Mouse (Mus musculus): ENCODE data around the gene Kif9. TPM values are rescaled to one million over a fixed set of nuclear protein-coding genes. Genes with fewer than 3 reads are reported as not detected.

Gene Kif9
- total and polyA plus RNA-seq, 3 experiments, result 0.54 to 0.72 TPM; not detected in 1

GRCm38 (mm10) chr9:110531914-110532489, 55.2 kb downstream of the Kif9 start:
- DNase-seq (ENCODE audit: low read depth, low spot score), result peak; percentile 94
- Histone ChIP-seq H3K4me3 (ENCODE audit: control insufficient read depth in 1 of 2, insufficient read depth in 1 of 2, low read depth in 2 of 2, low read length in 2 of 2) (peak overlapping the region; percentile 64 to 82), H3K36me3 (ENCODE audit: control insufficient read depth in 1 of 2, insufficient read depth in 2 of 2, low read length in 2 of 2) (peaks cover 4 to 46% of the 10 kb centered on the region in 2 experiments), H3K79me2 (ENCODE audit: control insufficient read depth, insufficient read depth, low read length, poor library complexity) (peaks cover 49% of the 10 kb centered on the region), H3K27me3 (ENCODE audit: control insufficient read depth in 1 of 2, insufficient read depth in 2 of 2, low read length in 2 of 2) (no peaks in the 10 kb centered on the region), H3K9me3 (replicated peaks; ENCODE audit: insufficient read depth, low read length) (no peaks in the 10 kb centered on the region), H3K27ac (ENCODE audit: control insufficient read depth, low read depth, low read length) (peak overlapping the region; percentile 57), H3K4me1 (ENCODE audit: control insufficient read depth in 1 of 2, insufficient read depth in 2 of 2, low read length in 2 of 2) (peaks cover 12 to 22% of the 10 kb centered on the region in 2 experiments), H3K9ac (ENCODE audit: control insufficient read depth, low read depth, low read length, poor library complexity, severe bottlenecking) (peak overlapping the region; percentile 79)
- TF ChIP-seq MYC (IDR thresholded peaks at IDR 0.05; ENCODE audit: low read depth, low read length), result no peak
- TF ChIP-seq CTCF (IDR thresholded peaks at IDR 0.05 in 2 of 3, conservative IDR thresholded peaks at IDR 0.05 in 1 of 3; ENCODE audit: control insufficient read depth in 1 of 3, insufficient read depth in 1 of 3, low read depth in 2 of 3, low read length in 3 of 3, poor library complexity in 1 of 3, severe bottlenecking in 1 of 3), result peak in 2 of 3 experiments; percentile 53 to 75; a peak in 5 of 6 replicates
- no peak for TF ChIP-seq RCOR1 (IDR thresholded peaks at IDR 0.05; ENCODE audit: low read depth, low read length)
- TF ChIP-seq TCF12 (IDR thresholded peaks at IDR 0.05; ENCODE audit: low read depth, low read length), result no peak
- no peak for TF ChIP-seq JUND (IDR thresholded peaks at IDR 0.05; ENCODE audit: low read depth, low read length)
- TF ChIP-seq SIN3A (IDR thresholded peaks at IDR 0.05; ENCODE audit: low read length), result peak; percentile 64
- peak; percentile 35; the same call in 1 of the 2 replicates for TF ChIP-seq SMC3 (IDR thresholded peaks at IDR 0.05; ENCODE audit: low read depth, low read length)
- TF ChIP-seq GABPA (IDR thresholded peaks at IDR 0.05; ENCODE audit: low read depth, low read length), result no peak
- TF ChIP-seq ETS1 (IDR thresholded peaks at IDR 0.05; ENCODE audit: low read depth, low read length), result no peak
- TF ChIP-seq CHD1 (IDR thresholded peaks at IDR 0.05; ENCODE audit: low read depth, low read length), result no peak
- TF ChIP-seq E2F4 (IDR thresholded peaks at IDR 0.05; ENCODE audit: borderline replicate concordance, low read depth, low read length), result no peak
- TF ChIP-seq ZC3H11A (IDR thresholded peaks at IDR 0.05; ENCODE audit: low read depth, low read length), result no peak
- TF ChIP-seq GATA1 (IDR thresholded peaks at IDR 0.05; ENCODE audit: low read depth, low read length), result no peak
- TF ChIP-seq TBP (IDR thresholded peaks at IDR 0.05; ENCODE audit: low read depth, low read length), result no peak
- no peak for TF ChIP-seq ZNF384 (IDR thresholded peaks at IDR 0.05; ENCODE audit: low read depth, low read length)
- TF ChIP-seq MEF2A (IDR thresholded peaks at IDR 0.05; ENCODE audit: extremely low read depth, insufficient replicate concordance, low read depth, low read length, poor library complexity, severe bottlenecking), result no peak
- no peak for TF ChIP-seq KAT2A (conservative IDR thresholded peaks at IDR 0.05; ENCODE audit: low read depth, low read length)
- peak; percentile 72 for TF ChIP-seq HCFC1 (IDR thresholded peaks at IDR 0.05; ENCODE audit: low read depth, low read length)
- no peak for TF ChIP-seq BHLHE40 (IDR thresholded peaks at IDR 0.05; ENCODE audit: borderline replicate concordance, low read depth, low read length)
- no peak for TF ChIP-seq USF2 (IDR thresholded peaks at IDR 0.05; ENCODE audit: borderline replicate concordance in 1 of 2, insufficient read depth in 1 of 2, low read depth in 1 of 2, low read length in 2 of 2)
- TF ChIP-seq NRF1 (IDR thresholded peaks at IDR 0.05; ENCODE audit: insufficient read depth, low read depth, low read length, poor library complexity, severe bottlenecking), result no peak
- TF ChIP-seq MYB (IDR thresholded peaks at IDR 0.05; ENCODE audit: low read depth, low read length), result no peak
- no peak for TF ChIP-seq ZKSCAN1 (IDR thresholded peaks at IDR 0.05; ENCODE audit: low read depth, low read length)
- TF ChIP-seq POLR2AphosphoS5 (IDR thresholded peaks at IDR 0.05; ENCODE audit: borderline replicate concordance, low read depth, low read length), result no peak
- TF ChIP-seq POLR2AphosphoS2 (IDR thresholded peaks at IDR 0.05; ENCODE audit: low read length), result no peak
- TF ChIP-seq MAX (IDR thresholded peaks at IDR 0.05; ENCODE audit: low read length), result no peak
- TF ChIP-seq EP300 (IDR thresholded peaks at IDR 0.05; ENCODE audit: low read depth in 1 of 2, low read length in 2 of 2), result no peak
- no peak for TF ChIP-seq USF1 (IDR thresholded peaks at IDR 0.05; ENCODE audit: low read depth, low read length)
- TF ChIP-seq MXI1 (IDR thresholded peaks at IDR 0.05; ENCODE audit: low read depth, low read length), result no peak; the same call in 1 of the 2 replicates
- TF ChIP-seq RAD21 (IDR thresholded peaks at IDR 0.05; ENCODE audit: low read depth, low read length), result peak; percentile 23; the same call in 1 of the 2 replicates
- no peak for TF ChIP-seq ELF1 (IDR thresholded peaks at IDR 0.05; ENCODE audit: low read depth, low read length)
- peak; percentile 88; the same call in 1 of the 2 replicates for TF ChIP-seq MAZ (IDR thresholded peaks at IDR 0.05; ENCODE audit: low read depth, low read length)
- TF ChIP-seq ZMIZ1 (IDR thresholded peaks at IDR 0.05; ENCODE audit: low read depth, low read length), result no peak
- TF ChIP-seq CHD2 (IDR thresholded peaks at IDR 0.05; ENCODE audit: low read length), result no peak
- TF ChIP-seq POLR2A (IDR thresholded peaks at IDR 0.05; ENCODE audit: control insufficient read depth in 1 of 2, insufficient read depth in 1 of 2, low read depth in 1 of 2, low read length in 2 of 2, poor library complexity in 1 of 2), result peak; percentile 46 to 58; a peak in 2 of 4 replicates
- TF ChIP-seq NELFE (IDR thresholded peaks at IDR 0.05; ENCODE audit: low read depth, low read length), result no peak; the same call in 1 of the 2 replicates
